Mouse (Mus musculus) liver, postnatal 0 days (tissue): Measurements from ENCODE around the gene Mrpl19.

ENCODE experiments used
- CTCF ChIP-seq: sonication (generic); IDR thresholded peaks from 2 replicates; pipeline ENCODE4 v1.5.1; 2016; ENCODE audit warnings: antibody characterized with exemption, low read depth
- EP300 ChIP-seq: IDR thresholded peaks from 2 replicates; pipeline ENCODE4 v1.6.1; 2016; ENCODE audit warnings: antibody characterized with exemption, low read depth, mild to moderate bottlenecking

DNA sequence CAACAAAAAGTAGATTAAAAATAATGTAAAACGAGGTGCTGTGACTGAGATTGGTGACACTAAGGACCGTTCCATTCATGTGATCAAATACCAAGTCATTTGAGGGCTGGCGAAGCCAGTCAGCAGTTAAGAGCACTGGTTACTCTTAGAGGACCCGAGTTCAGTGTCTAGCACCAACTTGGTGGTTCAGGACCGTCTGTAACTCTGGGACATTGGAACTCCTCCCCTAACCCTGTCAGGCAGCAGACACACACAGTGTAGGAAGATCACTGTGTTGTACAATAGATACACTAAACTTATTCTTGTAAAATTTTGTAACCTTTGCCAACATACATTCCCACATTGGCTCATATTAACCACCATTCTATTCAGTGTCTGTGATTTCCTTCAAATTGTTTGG lies 41.5 kb downstream of the Mrpl19 start:
- no peak for TF ChIP-seq CTCF
- TF ChIP-seq EP300 = no peak
